Comparison of ENCODE assay signal across 8 mouse cellular contexts in genomic region chr8:71507589-71508104, GRCm38 (mm10). TPM values are rescaled to one million over a fixed set of nuclear protein-coding genes. Genes with fewer than 3 reads are reported as not detected.
DNase-seq lines count a peak whose midpoint lies in the region; ATAC-seq and TF ChIP-seq lines count a peak whose summit lies in the region.

No protein-coding gene starts in this region.

- DNase-seq in spleen, postnatal 4 days (ENCODE audit: low spot score in 2 of 2), result peak; percentile 44 to 76
- DNase-seq in spleen, adult 18-20 months, result no peak
- DNase-seq in heart, adult 2 months, result peak; percentile 83 to 90
- DNase-seq in kidney, adult 18-20 months, result peak; percentile 74
- DNase-seq in midbrain, embryonic 14.5 days, result peak; percentile 94
- peak; percentile 80 for DNase-seq in telencephalon, adult 2 months (ENCODE audit: low read depth, low spot score)

- H3K36me3 ChIP-seq in embryonic facial prominence, embryonic 13.5 days, result no peaks in the 10 kb centered on the region
- H3K36me3 ChIP-seq in heart, adult 2 months (ENCODE audit: control insufficient read depth, insufficient read depth, low read length), result no peaks in the 10 kb centered on the region
- H3K36me3 ChIP-seq in limb, embryonic 12.5 days, result no peaks in the 10 kb centered on the region
- no peaks in the 10 kb centered on the region for H3K36me3 ChIP-seq in midbrain, embryonic 14.5 days (ENCODE audit: control insufficient read depth, insufficient read depth, low read length)

- H3K9ac ChIP-seq in embryonic facial prominence, embryonic 13.5 days, result peak overlapping the region; percentile 53
- H3K9ac ChIP-seq in heart, adult 2 months (ENCODE audit: low read depth, low read length), result peak overlapping the region; percentile 42
- H3K9ac ChIP-seq in limb, embryonic 12.5 days (replicated peaks), result peak overlapping the region; percentile 35; the same call in 1 of the 2 replicates
- peak overlapping the region; percentile 36 for H3K9ac ChIP-seq in midbrain, embryonic 14.5 days (replicated peaks; ENCODE audit: low read length)

- peaks cover 53% of the 10 kb centered on the region for H3K27me3 ChIP-seq in embryonic facial prominence, embryonic 13.5 days
- H3K27me3 ChIP-seq in heart, adult 2 months (ENCODE audit: control insufficient read depth, insufficient read depth, low read length), result no peaks in the 10 kb centered on the region
- H3K27me3 ChIP-seq in limb, embryonic 12.5 days, result peaks cover 68% of the 10 kb centered on the region
- H3K27me3 ChIP-seq in midbrain, embryonic 14.5 days (ENCODE audit: control insufficient read depth, insufficient read depth, low read length), result peaks cover 39% of the 10 kb centered on the region

- H3K4me1 ChIP-seq in embryonic facial prominence, embryonic 13.5 days, result peaks cover 11% of the 10 kb centered on the region
- peaks cover 2% of the 10 kb centered on the region; the same call in 1 of the 2 replicates for H3K4me1 ChIP-seq in heart, adult 2 months (ENCODE audit: control insufficient read depth, insufficient read depth, low read length)
- peaks cover 8% of the 10 kb centered on the region; the same call in 1 of the 2 replicates for H3K4me1 ChIP-seq in limb, embryonic 12.5 days (replicated peaks)
- no peaks in the 10 kb centered on the region for H3K4me1 ChIP-seq in midbrain, embryonic 14.5 days (ENCODE audit: control insufficient read depth, insufficient read depth, low read length)

- no peak for TF ChIP-seq EP300 in heart, adult 2 months (IDR thresholded peaks at IDR 0.05; ENCODE audit: insufficient read depth, low read depth, low read length)

- WGBS in embryonic facial prominence, embryonic 13.5 days, result under 1% methylated on average over 61 of the region's 61 CpGs
- under 1% methylated on average over 61 of the region's 61 CpGs for WGBS in heart, adult 2 months
- WGBS in limb, embryonic 12.5 days, result under 1% methylated on average over 61 of the region's 61 CpGs
- WGBS in midbrain, embryonic 14.5 days, result under 1% methylated on average over 61 of the region's 61 CpGs

- no peaks in the 10 kb centered on the region for H3K79me2 ChIP-seq in heart, adult 2 months (replicated peaks; ENCODE audit: control insufficient read depth, insufficient read depth, low read length)

- H3K4me2 ChIP-seq in embryonic facial prominence, embryonic 13.5 days, result peak overlapping the region; percentile 78
- H3K4me2 ChIP-seq in limb, embryonic 12.5 days, result peak overlapping the region; percentile 75
- peak overlapping the region; percentile 61 for H3K4me2 ChIP-seq in midbrain, embryonic 14.5 days (ENCODE audit: low read length)

- TF ChIP-seq CTCF in heart, adult 2 months (IDR thresholded peaks at IDR 0.05), result no peak

- no peak for TF ChIP-seq POLR2A in heart, adult 2 months (IDR thresholded peaks at IDR 0.05; ENCODE audit: insufficient read depth, low read depth, low read length)

- peak; percentile 67 for ATAC-seq in embryonic facial prominence, embryonic 13.5 days (ENCODE audit: insufficient number of reproducible peaks, insufficient read depth, low FRiP score, low TSS enrichment, low read depth)
- peak; percentile 37; the same call in 1 of the 2 replicates for ATAC-seq in limb, embryonic 12.5 days (ENCODE audit: insufficient number of reproducible peaks, insufficient read depth, low FRiP score, low TSS enrichment, low read depth)
- peak; percentile 55; the same call in 1 of the 2 replicates for ATAC-seq in midbrain, embryonic 14.5 days (ENCODE audit: low FRiP score, low TSS enrichment)

- H3K4me3 ChIP-seq in embryonic facial prominence, embryonic 13.5 days, result peak overlapping the region; percentile 48
- peak overlapping the region; percentile 53 for H3K4me3 ChIP-seq in heart, adult 2 months
- peak overlapping the region; percentile 47 for H3K4me3 ChIP-seq in limb, embryonic 12.5 days (replicated peaks)
- H3K4me3 ChIP-seq in midbrain, embryonic 14.5 days (replicated peaks; ENCODE audit: low read depth, low read length), result peak overlapping the region; percentile 32

- no peaks in the 10 kb centered on the region for H3K9me3 ChIP-seq in embryonic facial prominence, embryonic 13.5 days
- H3K9me3 ChIP-seq in limb, embryonic 12.5 days, result no peaks in the 10 kb centered on the region
- no peaks in the 10 kb centered on the region for H3K9me3 ChIP-seq in midbrain, embryonic 14.5 days (ENCODE audit: control insufficient read depth, low read length)

- H3K27ac ChIP-seq in embryonic facial prominence, embryonic 13.5 days, result no peak overlapping the region
- peak overlapping the region; percentile 45 for H3K27ac ChIP-seq in heart, adult 2 months
- no peak overlapping the region for H3K27ac ChIP-seq in limb, embryonic 12.5 days
- H3K27ac ChIP-seq in midbrain, embryonic 14.5 days (replicated peaks; ENCODE audit: low read depth, low read length), result no peak overlapping the region

- intact Hi-C loops in heart, adult 2 months (cut with DNase I), result loop anchor here (1.0 kb wide), 1 partner anchor 10 kb away; no protein-coding TSS in a partner anchor

RNA-seq across cellular contexts. Expression of gene Plvap, which starts 3.9 kb away (rescaled TPM):
- 47.3 and 52.2 TPM in 2 replicates for polyA plus RNA-seq in embryonic facial prominence, embryonic 13.5 days (2015; fragmentation: Nextera tagmentation; extraction: Ambion mirVana)
- total RNA-seq in heart, adult 2 months (2021), result 10 to 100 TPM; 22.1 to 28.3 TPM
- 37.2 and 42.9 TPM in 2 replicates for polyA plus RNA-seq in heart, adult 2 months (2012; rRNA removed)
- polyA plus RNA-seq in limb, embryonic 12.5 days (2016; fragmentation: Nextera tagmentation; extraction: Ambion mirVana), result 59.2 and 62.5 TPM in 2 replicates
- polyA plus RNA-seq in midbrain, embryonic 14.5 days (2014; fragmentation: Nextera tagmentation; extraction: Ambion mirVana), result 3.6 and 4.1 TPM in 2 replicates

RNA-seq across cellular contexts. Expression of gene Ccdc194, which starts 17.9 kb away (rescaled TPM):
- polyA plus RNA-seq in embryonic facial prominence, embryonic 13.5 days (2015; fragmentation: Nextera tagmentation; extraction: Ambion mirVana), result 0.77 and 1.1 TPM in 2 replicates
- total RNA-seq in heart, adult 2 months (2021), result not detected
- polyA plus RNA-seq in heart, adult 2 months (2012; rRNA removed), result 0.10 and 0.23 TPM in 2 replicates
- 0.25 and 0.49 TPM in 2 replicates for polyA plus RNA-seq in limb, embryonic 12.5 days (2016; fragmentation: Nextera tagmentation; extraction: Ambion mirVana)
- not detected in 2 replicates for polyA plus RNA-seq in midbrain, embryonic 14.5 days (2014; fragmentation: Nextera tagmentation; extraction: Ambion mirVana)

RNA-seq across cellular contexts. Expression of gene Gtpbp3, which starts 19.7 kb away (rescaled TPM):
- polyA plus RNA-seq in embryonic facial prominence, embryonic 13.5 days (2015; fragmentation: Nextera tagmentation; extraction: Ambion mirVana), result 22.4 and 23.5 TPM in 2 replicates
- 10 to 100 TPM; 16.6 to 20.5 TPM for total RNA-seq in heart, adult 2 months (2021)
- polyA plus RNA-seq in heart, adult 2 months (2012; rRNA removed), result 18.4 and 19.8 TPM in 2 replicates
- 22.1 and 23.2 TPM in 2 replicates for polyA plus RNA-seq in limb, embryonic 12.5 days (2016; fragmentation: Nextera tagmentation; extraction: Ambion mirVana)
- polyA plus RNA-seq in midbrain, embryonic 14.5 days (2014; fragmentation: Nextera tagmentation; extraction: Ambion mirVana), result 4.9 and 5.2 TPM in 2 replicates

RNA-seq across cellular contexts. Expression of gene Ano8, which starts 21.9 kb away (rescaled TPM):
- 2.2 and 3.0 TPM in 2 replicates for polyA plus RNA-seq in embryonic facial prominence, embryonic 13.5 days (2015; fragmentation: Nextera tagmentation; extraction: Ambion mirVana)
- total RNA-seq in heart, adult 2 months (2021), result 10 to 100 TPM; 15.6 to 16.3 TPM
- 15.3 and 18.4 TPM in 2 replicates for polyA plus RNA-seq in heart, adult 2 months (2012; rRNA removed)
- 6.8 and 6.9 TPM in 2 replicates for polyA plus RNA-seq in limb, embryonic 12.5 days (2016; fragmentation: Nextera tagmentation; extraction: Ambion mirVana)
- 7.7 and 9.4 TPM in 2 replicates for polyA plus RNA-seq in midbrain, embryonic 14.5 days (2014; fragmentation: Nextera tagmentation; extraction: Ambion mirVana)

RNA-seq across cellular contexts. Expression of gene Bst2, which starts 29.6 kb away (rescaled TPM):
- polyA plus RNA-seq in embryonic facial prominence, embryonic 13.5 days (2015; fragmentation: Nextera tagmentation; extraction: Ambion mirVana), result 18.0 and 22.0 TPM in 2 replicates
- total RNA-seq in heart, adult 2 months (2021), result 10 to 100 TPM; 17.4 to 18.1 TPM
- 69.8 and 85.9 TPM in 2 replicates for polyA plus RNA-seq in heart, adult 2 months (2012; rRNA removed)
- 8.1 and 11.3 TPM in 2 replicates for polyA plus RNA-seq in limb, embryonic 12.5 days (2016; fragmentation: Nextera tagmentation; extraction: Ambion mirVana)
- 0.86 and 7.9 TPM in 2 replicates for polyA plus RNA-seq in midbrain, embryonic 14.5 days (2014; fragmentation: Nextera tagmentation; extraction: Ambion mirVana)

Comparison
In these comparisons a context has a peak if more than half of its experiments do, and no peak if none do; other contexts are left out.
1. DNase-seq: peak in spleen, postnatal 4 days (2 of 2), heart, adult 2 months (2 of 2), kidney, adult 18-20 months (single experiment), midbrain, embryonic 14.5 days (single experiment) and telencephalon, adult 2 months (single experiment); none in spleen, adult 18-20 months (0 of 2).
2. Peak in every context shown above with its lines, with median percentiles within 50 percentile points of each other: ATAC-seq, H3K4me2 ChIP-seq, H3K4me3 ChIP-seq and H3K9ac ChIP-seq.